Mouse (Mus musculus) spleen, adult 2 months (tissue): ENCODE results near the gene Nol6. TPM values are rescaled to one million over a fixed set of nuclear protein-coding genes. Genes with fewer than 3 reads are reported as not detected.
A peak's percentile ranks its signal among the peaks of the same experiment; 100 is the strongest.

ENCODE experiments used
- DNase-seq, 2 experiments: peaks; one replicate each; pipeline versions ENCODE4 v3.0.0 to v3.0.0-alpha.2; 2012 to 2021; ENCODE audit warnings: low spot score in 2 of 2, low read depth in 1 of 2
- H3K27ac ChIP-seq: fragments of 200-500 bp; 2 replicates; pipeline ENCODE4 v1.5.1; 2012; ENCODE audit warnings: low read length, inconsistent platforms; ENCODE audit not compliant: insufficient read depth
- H3K27me3 ChIP-seq: fragments of 200-500 bp; 2 replicates; pipeline ENCODE4 v1.6.1; 2012; ENCODE audit warnings: mild to moderate bottlenecking, moderate library complexity, low read length, inconsistent platforms; ENCODE audit not compliant: control insufficient read depth, insufficient read depth
- H3K36me3 ChIP-seq: fragments of 200-500 bp; 2 replicates; pipeline ENCODE4 v1.6.1; 2012; ENCODE audit warnings: mild to moderate bottlenecking, low read length, inconsistent platforms; ENCODE audit not compliant: control insufficient read depth, insufficient read depth
- H3K4me1 ChIP-seq: fragments of 200-500 bp; 2 replicates; pipeline ENCODE4 v1.6.1; 2011; ENCODE audit warnings: inconsistent platforms; ENCODE audit not compliant: control insufficient read depth, insufficient read depth, insufficient read length
- H3K4me3 ChIP-seq: fragments of 200-500 bp; 2 replicates; pipeline ENCODE4 v1.5.1; 2011; ENCODE audit warnings: mild to moderate bottlenecking, inconsistent platforms; ENCODE audit not compliant: insufficient read depth, insufficient read length; ENCODE audit errors: extremely low read depth
- CTCF ChIP-seq: fragments of 200-500 bp; IDR thresholded peaks from 2 replicates; pipeline ENCODE4 v1.5.1; 2011; ENCODE audit warnings: mild to moderate bottlenecking, inconsistent platforms; ENCODE audit not compliant: insufficient read depth, insufficient read length, insufficient replicate concordance; ENCODE audit errors: extremely low read depth
- POLR2A ChIP-seq: fragments of 200-500 bp; IDR thresholded peaks from 2 replicates; pipeline ENCODE4 v1.6.1; 2011; ENCODE audit warnings: low read depth, low read length, inconsistent platforms
- WGBS: fragments of 180-500 bp; shearing (Covaris S2); methylation state at CpG from one replicate; pipeline ENCODE4 v1.1.7; 2018; 5-methylcytosine and 5-hydroxymethylcytosine counted together
- polyA plus RNA-seq: library from polyadenylated mRNA; depleted of rRNA; stranded (reverse); fragments of >200 nt; gene quantifications from 2 replicates; pipeline ENCODE4 v1.2.3, GENCODE M21; 2012

The Nol6 gene
- polyA plus RNA-seq, 1 experiment, result 30.4 TPM

DNA sequence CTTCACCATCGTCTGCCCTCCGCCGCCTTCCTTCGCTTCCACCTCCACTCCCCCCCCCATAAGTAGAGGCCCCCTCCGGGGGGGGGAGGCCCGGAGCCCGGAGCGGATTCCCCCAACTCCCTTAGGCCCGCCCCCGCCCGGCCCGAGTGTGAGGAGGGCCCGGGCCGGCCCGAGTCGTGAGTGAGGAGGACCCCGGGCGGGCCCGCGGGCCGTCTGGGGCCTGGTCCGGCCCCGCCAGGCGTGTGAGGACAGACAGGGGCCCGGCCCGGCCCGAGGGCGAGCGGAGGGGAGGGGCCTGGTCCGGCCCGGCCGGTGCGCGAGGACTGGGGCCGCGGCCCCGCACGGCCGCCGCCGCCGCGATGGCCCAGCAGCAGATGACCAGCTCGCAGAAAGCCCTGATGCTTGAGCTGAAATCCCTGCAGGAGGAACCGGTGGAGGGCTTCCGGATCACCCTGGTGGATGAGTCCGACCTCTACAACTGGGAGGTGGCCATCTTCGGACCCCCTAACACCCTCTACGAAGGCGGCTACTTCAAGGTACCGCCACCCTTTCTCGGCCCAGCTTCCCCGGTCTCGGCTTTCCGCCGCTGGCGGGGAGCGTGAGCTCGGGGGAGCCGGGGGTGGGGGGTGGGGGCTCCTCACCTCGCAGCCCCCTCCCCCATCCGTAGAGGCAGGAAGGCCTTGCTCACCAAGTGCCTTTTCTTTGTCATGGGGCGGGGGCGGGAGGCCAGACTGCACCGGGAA lies 11.6 kb upstream of the Nol6 start, which contains the start of gene Ube2r2:
Gene Ube2r2, plus strand, starts transcription at position 33 of the 743 bp plus-strand sequence.
- TF ChIP-seq POLR2A (no peak), CTCF (no peak)
- peak in 1 of 2 experiments; percentile 52 for DNase-seq

GRCm38 (mm10) chr4:41134935-41135710 lies 10.9 kb upstream of the Nol6 start:
- H3K27me3 ChIP-seq, result no peaks in the 10 kb centered on the region
- H3K27ac ChIP-seq, result peak overlapping the region; percentile 92
- H3K4me3 ChIP-seq, result peak overlapping the region; percentile 98
- WGBS, result 2% methylated on average over 37 of the region's 70 CpGs
- TF ChIP-seq CTCF (no peak), POLR2A (no peak; the same call in 1 of the 2 replicates)
- no peaks in the 10 kb centered on the region for H3K36me3 ChIP-seq
- peaks cover 8% of the 10 kb centered on the region; the same call in 1 of the 2 replicates for H3K4me1 ChIP-seq
- DNase-seq, result peak; percentile 57 to 66

More for the DNA sequence above, 11.6 kb upstream of the Nol6 start, which contains the start of gene Ube2r2:
- H3K27me3 ChIP-seq, result no peaks in the 10 kb centered on the region
- WGBS, result under 1% methylated on average over 62 of the region's 65 CpGs
- H3K27ac ChIP-seq, result peak within 1 kb of the TSS; percentile 92
- H3K36me3 ChIP-seq, result no peaks in the 10 kb centered on the region
- H3K4me1 ChIP-seq, result peaks cover 8% of the 10 kb centered on the region; the same call in 1 of the 2 replicates
- H3K4me3 ChIP-seq, result peak within 1 kb of the TSS; percentile 98

DNA sequence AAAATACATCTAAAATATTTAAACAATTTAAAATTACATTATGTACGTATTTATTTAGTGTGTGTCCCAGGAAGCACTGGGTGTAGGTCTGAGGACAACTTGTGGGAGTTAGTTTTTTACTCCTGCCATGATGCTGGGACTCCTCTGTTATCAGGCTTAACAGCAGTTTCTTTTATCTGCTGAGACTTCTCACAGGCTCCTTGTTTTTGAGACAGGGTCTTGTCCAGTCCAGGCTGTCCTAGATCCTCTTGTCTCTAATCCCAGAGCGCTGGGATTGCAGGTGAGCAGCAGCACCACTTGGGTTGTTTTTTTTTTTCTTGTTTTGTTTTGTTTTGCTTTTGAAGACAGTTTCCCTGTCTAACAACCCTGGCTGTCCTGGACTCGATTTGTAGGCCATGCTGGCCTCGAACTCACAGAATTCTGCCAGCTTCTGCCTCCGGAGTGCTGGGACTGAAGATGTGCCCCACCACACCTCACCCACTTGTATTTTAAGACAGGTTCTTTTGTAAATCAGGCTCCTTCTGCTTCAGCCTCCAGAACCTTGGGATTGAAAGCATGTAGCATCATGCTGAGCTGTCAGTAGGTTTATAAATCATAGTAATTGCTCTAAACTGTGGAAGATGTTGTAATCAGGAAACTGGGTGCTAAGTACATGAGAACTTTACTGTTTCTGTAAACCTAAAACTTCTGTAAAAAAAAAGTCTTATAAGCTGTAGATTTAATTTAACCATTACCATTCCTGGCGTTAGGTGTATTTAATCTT lies 9.5 kb upstream of the Nol6 start:
- Histone ChIP-seq H3K4me1 (peaks cover 2% of the 10 kb centered on the region; the same call in 1 of the 2 replicates), H3K27ac (no peak overlapping the region), H3K36me3 (no peaks in the 10 kb centered on the region), H3K27me3 (no peaks in the 10 kb centered on the region), H3K4me3 (no peak overlapping the region)
- TF ChIP-seq POLR2A (no peak), CTCF (no peak)
- WGBS, result 83% methylated on average over 6 of the region's 6 CpGs
- DNase-seq, result no peak

DNA sequence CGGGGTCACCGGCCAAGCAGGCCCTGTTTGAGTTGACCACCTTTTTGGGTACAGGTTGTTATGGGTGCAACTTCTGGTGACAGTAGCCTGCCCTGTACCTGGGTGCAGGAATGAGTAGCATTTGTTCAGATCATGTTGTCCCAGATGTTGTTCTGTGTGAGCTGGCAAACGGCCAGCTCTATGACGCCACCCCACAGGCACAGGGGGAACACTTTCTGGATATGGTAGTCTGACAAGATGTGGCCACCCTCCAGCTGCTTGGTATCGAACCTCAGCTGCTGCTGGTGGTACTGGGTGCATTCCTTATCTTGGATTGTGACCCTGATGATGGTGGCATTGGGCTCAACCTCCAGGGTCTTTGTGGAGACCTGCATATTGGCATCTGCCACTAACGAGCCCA lies 8.2 kb upstream of the Nol6 start:
- Histone ChIP-seq H3K4me3 (no peak overlapping the region), H3K4me1 (no peaks in the 10 kb centered on the region), H3K27ac (no peak overlapping the region), H3K27me3 (no peaks in the 10 kb centered on the region), H3K36me3 (no peaks in the 10 kb centered on the region)
- 85% methylated on average over 6 of the region's 6 CpGs for WGBS
- TF ChIP-seq CTCF, result no peak
- TF ChIP-seq POLR2A, result no peak
- no peak for DNase-seq

- no peak overlapping the region for H3K27ac ChIP-seq
- 84% methylated on average over 3 of the region's 3 CpGs for WGBS
- DNase-seq, result no peak
- H3K27me3 ChIP-seq, result no peaks in the 10 kb centered on the region
- no peak for TF ChIP-seq POLR2A
- TF ChIP-seq CTCF, result no peak
- H3K4me1 ChIP-seq, result no peaks in the 10 kb centered on the region
- H3K4me3 ChIP-seq, result no peak overlapping the region
- no peaks in the 10 kb centered on the region for H3K36me3 ChIP-seq
Measured at GRCm38 (mm10) chr4:41129836-41130235, 5.6 kb upstream of the Nol6 start.

DNA sequence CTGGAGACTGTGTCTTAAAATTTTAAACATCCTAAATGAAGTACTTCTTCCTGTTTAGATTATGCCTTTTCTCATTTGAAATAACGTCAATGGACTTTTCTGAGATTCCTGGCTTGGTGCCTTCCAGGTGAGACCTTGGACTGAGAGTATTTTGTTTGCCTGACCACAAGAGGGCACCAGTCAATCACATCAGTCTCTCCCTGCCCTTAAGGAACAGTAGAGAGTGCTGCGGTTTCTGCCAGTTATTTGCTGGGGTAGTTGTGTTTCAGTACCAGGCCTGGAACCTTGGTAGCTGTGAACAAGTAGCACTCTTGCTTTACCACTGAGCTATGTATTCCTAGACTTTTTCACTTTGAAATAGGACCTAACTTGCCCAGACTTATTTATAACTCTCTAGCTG lies 5.2 kb upstream of the Nol6 start:
- no peaks in the 10 kb centered on the region for H3K4me1 ChIP-seq
- no peaks in the 10 kb centered on the region for H3K27me3 ChIP-seq
- peak; percentile 52 to 68 for DNase-seq
- TF ChIP-seq POLR2A (no peak), CTCF (peak; percentile 67; the same call in 1 of the 2 replicates)
- H3K27ac ChIP-seq, result no peak overlapping the region
- H3K4me3 ChIP-seq, result no peak overlapping the region
- 4% methylated on average over 2 of the region's 2 CpGs for WGBS
- H3K36me3 ChIP-seq, result no peaks in the 10 kb centered on the region
